Mouse (Mus musculus): Measurements from ENCODE around the gene Antxr2.

DNA sequence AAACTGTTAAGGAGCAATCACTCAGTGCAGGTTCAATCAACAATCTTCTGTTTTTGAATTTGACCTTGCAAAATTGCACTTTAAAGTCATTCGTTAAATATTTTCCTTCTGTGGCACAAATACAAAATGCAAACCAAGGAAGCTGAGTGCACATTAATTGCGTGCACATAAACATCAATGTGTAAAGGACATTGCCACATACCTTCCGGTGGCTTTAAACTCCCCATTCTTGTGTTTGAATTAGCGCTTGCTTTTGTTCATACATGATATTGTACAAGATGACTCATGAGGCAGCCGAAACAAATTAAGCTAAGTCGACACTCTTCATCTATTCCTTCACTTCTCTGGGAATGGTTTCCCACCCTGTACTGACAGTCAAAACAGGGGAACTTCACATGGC is 24.4 kb upstream of the Antxr2 start:
- TF ChIP-seq CTCF (IDR thresholded peaks at IDR 0.05; ENCODE audit: low read depth) (no peak), EP300 (optimal IDR thresholded peaks at IDR 0.05) (no peak)
